Mouse (Mus musculus): ENCODE data around the gene Gng13.

DNA sequence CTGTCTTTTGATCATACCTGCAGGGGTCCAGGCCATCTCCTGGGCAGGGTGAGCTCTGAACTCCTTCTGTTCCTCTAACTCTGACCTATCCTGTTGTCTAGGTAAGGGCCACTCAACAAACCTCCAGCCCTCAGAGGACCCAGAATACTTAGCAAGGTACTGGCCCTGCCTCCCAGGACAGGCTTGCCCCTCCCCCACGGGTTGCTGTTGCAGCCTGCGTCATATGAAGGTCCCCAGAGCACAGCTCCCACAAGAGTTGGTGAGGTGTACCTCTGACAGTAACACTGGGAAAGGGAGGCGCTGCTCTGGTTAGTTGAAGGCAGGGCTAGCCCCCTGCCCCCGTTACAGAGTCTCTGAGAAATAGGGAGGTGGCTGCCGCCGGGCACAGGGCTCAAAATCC is 841 bp upstream of the Gng13 start:
- TF ChIP-seq CTCF (IDR thresholded peaks at IDR 0.05; ENCODE audit: control insufficient read depth, insufficient read depth, insufficient replicate concordance, low read depth, low read length) (no peak), POLR2A (IDR thresholded peaks at IDR 0.05; ENCODE audit: control insufficient read depth, low read depth, low read length) (no peak)

All from testis, adult 2 months (tissue).